Mouse (Mus musculus) forebrain, embryonic 16.5 days (tissue): ENCODE measurements around the gene Gpr141. TPM values are rescaled to one million over a fixed set of nuclear protein-coding genes. Genes with fewer than 3 reads are reported as not detected.

Experiments
- ATAC-seq: fragments of 200-750 bp; cut with Nextera tagmentation; 2 replicates; pipeline ENCODE4 v1.8.0; 2017; ENCODE audit warnings: mild to moderate bottlenecking, moderate library complexity
- H3K27ac ChIP-seq: fragments of 300-500 bp; sonication (generic); 2 replicates; pipeline ENCODE4 v1.5.1; 2014; ENCODE audit warnings: low read length, control low read depth
- H3K27me3 ChIP-seq: fragments of 300-500 bp; sonication (generic); replicated peaks from 2 replicates; pipeline ENCODE4 v1.6.1; 2014; ENCODE audit warnings: low read length; ENCODE audit not compliant: control insufficient read depth, insufficient read depth
- H3K36me3 ChIP-seq: fragments of 300-500 bp; sonication (generic); 2 replicates; pipeline ENCODE4 v1.6.1; 2014; ENCODE audit not compliant: control insufficient read depth, insufficient read depth
- H3K4me1 ChIP-seq: fragments of 300-500 bp; sonication (generic); replicated peaks from 2 replicates; pipeline ENCODE4 v1.6.1; 2014; ENCODE audit warnings: low read length; ENCODE audit not compliant: control insufficient read depth, insufficient read depth
- H3K4me2 ChIP-seq: fragments of 300-500 bp; sonication (generic); 2 replicates; pipeline ENCODE4 v1.6.1; 2014; ENCODE audit warnings: mild to moderate bottlenecking, low read length, control low read depth
- H3K4me3 ChIP-seq: fragments of 300-500 bp; sonication (generic); replicated peaks from 2 replicates; pipeline ENCODE4 v1.5.1; 2014; ENCODE audit warnings: mild to moderate bottlenecking, low read length, control low read depth
- H3K9ac ChIP-seq: fragments of 300-500 bp; sonication (generic); replicated peaks from 2 replicates; pipeline ENCODE4 v1.6.1; 2014; ENCODE audit warnings: low read depth, low read length, control low read depth
- H3K9me3 ChIP-seq: fragments of 300-500 bp; sonication (generic); 2 replicates; pipeline ENCODE4 v1.6.1; 2016; ENCODE audit warnings: low read length; ENCODE audit not compliant: control insufficient read depth
- WGBS: fragments of 180-500 bp; shearing (Covaris S2); extraction: QIAGEN DNeasy Blood & Tissue Kit; methylation state at CpG from one replicate; pipeline ENCODE4 v1.1.7; 2014; 5-methylcytosine and 5-hydroxymethylcytosine counted together
- polyA plus RNA-seq: library from polyadenylated mRNA; unstranded; fragments of >200 nt; fragmentation: Nextera tagmentation; extraction: Ambion mirVana; gene quantifications from 2 replicates; pipeline ENCODE4 v1.2.1, GENCODE M21; 2015

Gpr141 gene
- polyA plus RNA-seq, 1 experiment from 2014 or later, result not detected

- Histone ChIP-seq H3K9me3 (no peaks in the 10 kb centered on the region), H3K27ac (no peak overlapping the region), H3K4me3 (no peak overlapping the region), H3K36me3 (no peaks in the 10 kb centered on the region), H3K9ac (no peak overlapping the region), H3K27me3 (no peaks in the 10 kb centered on the region), H3K4me2 (no peak overlapping the region), H3K4me1 (no peaks in the 10 kb centered on the region)
- 91% methylated on average over 1 of the region's 1 CpGs for WGBS
- no peak for ATAC-seq
Measured at GRCm38 (mm10) chr13:19763211-19763610, 60.8 kb downstream of the Gpr141 start.

- ATAC-seq, result no peak
- H3K9ac ChIP-seq, result no peak overlapping the region
Measured at GRCm38 (mm10) chr13:19745741-19746140, 78.3 kb downstream of the Gpr141 start.

DNA sequence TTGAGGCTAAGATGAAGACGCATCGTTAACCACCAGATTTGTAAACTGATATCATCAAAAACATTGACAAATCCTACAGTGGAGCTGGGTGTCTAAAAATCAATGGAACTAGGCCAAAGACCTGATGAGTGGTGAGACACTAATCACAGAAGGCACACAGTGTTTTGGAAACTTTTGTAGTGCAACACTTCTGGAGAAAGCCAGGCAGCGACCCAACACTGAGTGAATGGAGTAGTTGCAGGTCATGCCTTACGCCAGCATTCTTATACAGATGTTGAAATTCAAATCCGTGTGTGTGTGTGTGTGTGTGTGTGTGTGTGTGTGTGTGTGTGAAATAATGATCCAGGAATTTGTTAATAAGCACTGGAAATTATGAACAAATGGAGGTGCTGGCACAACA is 79.5 kb downstream of the Gpr141 start:
- no peaks in the 10 kb centered on the region for H3K9me3 ChIP-seq
- no peak overlapping the region for H3K9ac ChIP-seq
- H3K4me2 ChIP-seq, result no peak overlapping the region
- no peak for ATAC-seq
- no peaks in the 10 kb centered on the region for H3K4me1 ChIP-seq
- WGBS, result 69% methylated on average over 5 of the region's 5 CpGs
- no peaks in the 10 kb centered on the region for H3K27me3 ChIP-seq
- H3K4me3 ChIP-seq, result no peak overlapping the region
- no peak overlapping the region for H3K27ac ChIP-seq
- H3K36me3 ChIP-seq, result no peaks in the 10 kb centered on the region

More at GRCm38 (mm10) chr13:19745741-19746140, 78.3 kb downstream of the Gpr141 start:
- Histone ChIP-seq H3K36me3 (no peaks in the 10 kb centered on the region), H3K4me3 (no peak overlapping the region), H3K4me2 (no peak overlapping the region), H3K9me3 (no peaks in the 10 kb centered on the region), H3K27ac (no peak overlapping the region), H3K4me1 (no peaks in the 10 kb centered on the region), H3K27me3 (no peaks in the 10 kb centered on the region)
- 48% methylated on average over 2 of the region's 2 CpGs for WGBS

DNA sequence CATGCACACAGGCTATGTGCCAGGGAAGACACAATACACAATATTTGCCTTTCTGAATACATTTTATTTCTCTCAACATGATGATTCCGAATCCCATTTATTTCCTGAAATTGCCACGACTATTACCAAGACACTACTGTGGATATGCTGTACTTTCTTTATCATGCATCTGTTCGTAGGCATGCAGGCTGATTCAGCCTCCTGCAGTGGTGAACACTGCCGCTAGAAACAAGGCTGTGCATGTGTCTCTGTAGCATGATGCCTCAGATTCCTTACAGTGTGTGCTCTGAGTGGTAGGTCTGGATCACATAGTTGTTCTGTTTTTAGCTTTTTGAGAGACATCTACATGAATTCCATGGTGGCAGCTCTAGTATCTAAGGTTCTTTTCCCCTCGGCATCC is 89.5 kb downstream of the Gpr141 start:
- ATAC-seq, result no peak
- no peak overlapping the region for H3K27ac ChIP-seq
- no peak overlapping the region for H3K4me3 ChIP-seq
- H3K9ac ChIP-seq, result no peak overlapping the region
- 85% methylated on average over 5 of the region's 5 CpGs for WGBS
- H3K27me3 ChIP-seq, result no peaks in the 10 kb centered on the region
- no peaks in the 10 kb centered on the region for H3K4me1 ChIP-seq
- no peaks in the 10 kb centered on the region for H3K9me3 ChIP-seq
- no peak overlapping the region for H3K4me2 ChIP-seq
- no peaks in the 10 kb centered on the region for H3K36me3 ChIP-seq

GRCm38 (mm10) chr13:19730826-19731225 is 93.2 kb downstream of the Gpr141 start:
- no peak for ATAC-seq
- H3K4me3 ChIP-seq, result no peak overlapping the region
- H3K27me3 ChIP-seq, result no peaks in the 10 kb centered on the region
- H3K4me2 ChIP-seq, result no peak overlapping the region
- H3K36me3 ChIP-seq, result no peaks in the 10 kb centered on the region
- H3K9ac ChIP-seq, result no peak overlapping the region
- 76% methylated on average over 2 of the region's 2 CpGs for WGBS
- H3K27ac ChIP-seq, result no peak overlapping the region
- H3K4me1 ChIP-seq, result no peaks in the 10 kb centered on the region
- H3K9me3 ChIP-seq, result no peaks in the 10 kb centered on the region

DNA sequence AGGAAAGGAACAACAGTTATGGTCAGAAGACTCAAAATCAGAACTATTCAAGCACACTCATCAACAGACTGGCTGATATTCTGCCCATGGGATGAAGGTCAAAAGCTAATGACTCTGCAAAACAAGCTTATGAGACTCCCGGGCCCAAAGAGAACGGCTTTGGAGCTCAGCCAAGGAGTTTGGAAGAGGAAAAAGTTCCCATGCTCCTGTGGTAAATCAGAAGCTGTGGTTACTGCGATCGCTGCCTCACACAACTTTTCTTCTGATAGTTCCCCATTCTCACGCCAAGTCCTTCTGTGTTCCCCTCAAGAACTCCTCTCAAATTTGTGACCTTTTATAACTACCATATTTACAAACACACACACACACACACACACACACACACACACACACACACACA is 105.1 kb downstream of the Gpr141 start:
- H3K4me1 ChIP-seq, result peaks cover 6% of the 10 kb centered on the region; the same call in 1 of the 2 replicates
- H3K9ac ChIP-seq, result no peak overlapping the region
- no peak overlapping the region for H3K4me2 ChIP-seq
- no peaks in the 10 kb centered on the region for H3K9me3 ChIP-seq
- no peaks in the 10 kb centered on the region for H3K27me3 ChIP-seq
- H3K27ac ChIP-seq, result no peak overlapping the region
- ATAC-seq, result no peak
- H3K36me3 ChIP-seq, result no peaks in the 10 kb centered on the region
- 55% methylated on average over 5 of the region's 5 CpGs for WGBS
- H3K4me3 ChIP-seq, result no peak overlapping the region

DNA sequence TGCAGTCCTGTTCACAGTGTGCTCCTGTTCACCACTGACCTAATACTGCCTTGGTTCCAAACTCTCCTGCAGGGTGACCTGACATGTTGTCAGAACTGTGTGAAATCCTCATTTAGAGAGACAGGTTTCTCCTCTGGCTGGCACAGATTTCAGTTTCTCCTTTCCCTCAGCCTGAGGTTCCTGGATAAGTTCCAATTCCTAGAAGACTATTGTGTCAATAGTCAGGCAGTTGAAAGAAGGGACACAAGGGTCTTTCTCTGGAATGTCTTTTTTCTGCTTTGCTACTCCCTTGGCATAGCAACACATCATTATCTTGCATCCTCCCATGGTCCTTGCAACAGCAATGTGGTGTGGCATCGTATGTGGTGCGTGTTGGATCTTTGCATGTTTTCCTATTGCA is 106.9 kb downstream of the Gpr141 start:
- no peak for ATAC-seq
- 40% methylated on average over 2 of the region's 2 CpGs for WGBS

GRCm38 (mm10) chr13:19703806-19704205 is 120.3 kb downstream of the Gpr141 start:
- Histone ChIP-seq H3K27me3 (no peaks in the 10 kb centered on the region), H3K9me3 (no peaks in the 10 kb centered on the region), H3K36me3 (no peaks in the 10 kb centered on the region), H3K27ac (no peak overlapping the region), H3K4me1 (peaks cover 3% of the 10 kb centered on the region; the same call in 1 of the 2 replicates), H3K4me2 (no peak overlapping the region), H3K4me3 (no peak overlapping the region), H3K9ac (no peak overlapping the region)
- ATAC-seq, result no peak
- 8% methylated on average over 4 of the region's 4 CpGs for WGBS

More for the DNA sequence above, 106.9 kb downstream of the Gpr141 start:
- no peak overlapping the region for H3K4me3 ChIP-seq
- no peak overlapping the region for H3K9ac ChIP-seq
- H3K4me1 ChIP-seq, result peaks cover 6% of the 10 kb centered on the region; the same call in 1 of the 2 replicates
- no peaks in the 10 kb centered on the region for H3K27me3 ChIP-seq
- no peaks in the 10 kb centered on the region for H3K9me3 ChIP-seq
- H3K27ac ChIP-seq, result no peak overlapping the region
- H3K4me2 ChIP-seq, result no peak overlapping the region
- H3K36me3 ChIP-seq, result no peaks in the 10 kb centered on the region

GRCm38 (mm10) chr13:19701443-19702078 is 122.5 kb downstream of the Gpr141 start:
- H3K36me3 ChIP-seq, result no peaks in the 10 kb centered on the region
- no peak overlapping the region for H3K9ac ChIP-seq
- ATAC-seq, result peak; percentile 83
- no peaks in the 10 kb centered on the region for H3K27me3 ChIP-seq
- peaks cover 3% of the 10 kb centered on the region; the same call in 1 of the 2 replicates for H3K4me1 ChIP-seq
- no peak overlapping the region for H3K27ac ChIP-seq
- H3K4me3 ChIP-seq, result peak overlapping the region; percentile 5
- 38% methylated on average over 11 of the region's 11 CpGs for WGBS
- no peaks in the 10 kb centered on the region for H3K9me3 ChIP-seq
- H3K4me2 ChIP-seq, result peak overlapping the region; percentile 38
